Mouse (Mus musculus): Measurements from ENCODE around the gene Hdac4. TPM values are rescaled to one million over a fixed set of nuclear protein-coding genes. Genes with fewer than 3 reads are reported as not detected.

The Hdac4 gene
- polyA plus RNA-seq, 1 experiment from 2014 or later = 15.4 TPM

- ATAC-seq (ENCODE audit: insufficient number of reproducible peaks, insufficient read depth, low FRiP score, low read depth) = no peak
- no peaks in the 10 kb centered on the region for H3K27me3 ChIP-seq (ENCODE audit: control insufficient read depth, insufficient read depth, low read length)
- H3K9me3 ChIP-seq (ENCODE audit: control insufficient read depth, low read length) = peaks cover 2% of the 10 kb centered on the region; the same call in 1 of the 2 replicates
- no peak overlapping the region for H3K4me3 ChIP-seq (ENCODE audit: control insufficient read depth in 1 of 2, insufficient read depth in 1 of 2, low read depth in 1 of 2, low read length in 2 of 2)
- no peak overlapping the region for H3K27ac ChIP-seq (replicated peaks in 1 of 2; ENCODE audit: control insufficient read depth in 1 of 2, insufficient read depth in 1 of 2, low read depth in 2 of 2, low read length in 2 of 2)
- WGBS = 79% methylated on average over 1 of the region's 1 CpGs
- no peaks in the 10 kb centered on the region for H3K36me3 ChIP-seq (ENCODE audit: control insufficient read depth, insufficient read depth, low read length)
- H3K4me1 ChIP-seq (ENCODE audit: control insufficient read depth in 2 of 2, insufficient read depth in 2 of 2, low read length in 2 of 2) = peaks cover 17 to 26% of the 10 kb centered on the region in 2 experiments
- H3K9ac ChIP-seq (ENCODE audit: low read length) = no peak overlapping the region
- H3K4me2 ChIP-seq (ENCODE audit: low read length) = no peak overlapping the region
Observed at GRCm38 (mm10) chr1:92038714-92039113, 156.8 kb downstream of the Hdac4 start.

- Histone ChIP-seq H3K27ac (replicated peaks in 1 of 2; ENCODE audit: control insufficient read depth in 1 of 2, insufficient read depth in 1 of 2, low read depth in 2 of 2, low read length in 2 of 2) (no peak overlapping the region), H3K36me3 (ENCODE audit: control insufficient read depth, insufficient read depth, low read length) (no peaks in the 10 kb centered on the region), H3K4me2 (ENCODE audit: low read length) (no peak overlapping the region), H3K4me1 (ENCODE audit: control insufficient read depth in 2 of 2, insufficient read depth in 2 of 2, low read length in 2 of 2) (peaks cover 19 to 20% of the 10 kb centered on the region in 2 experiments), H3K9me3 (ENCODE audit: control insufficient read depth, low read length) (peaks cover 2% of the 10 kb centered on the region; the same call in 1 of the 2 replicates), H3K9ac (ENCODE audit: low read length) (no peak overlapping the region), H3K27me3 (ENCODE audit: control insufficient read depth, insufficient read depth, low read length) (no peaks in the 10 kb centered on the region), H3K4me3 (ENCODE audit: control insufficient read depth in 1 of 2, insufficient read depth in 1 of 2, low read depth in 1 of 2, low read length in 2 of 2) (no peak overlapping the region)
- 92% methylated on average over 7 of the region's 7 CpGs for WGBS
- ATAC-seq (ENCODE audit: insufficient number of reproducible peaks, insufficient read depth, low FRiP score, low read depth) = no peak
Observed at GRCm38 (mm10) chr1:92037039-92037438, 158.5 kb downstream of the Hdac4 start.

GRCm38 (mm10) chr1:92035770-92036169 lies 159.7 kb downstream of the Hdac4 start:
- 0 out of 2 replicates have a peak, but pooled peaks have one; percentile 10 for ATAC-seq (ENCODE audit: insufficient number of reproducible peaks, insufficient read depth, low FRiP score, low read depth)
- WGBS = 37% methylated on average over 6 of the region's 6 CpGs
- H3K36me3 ChIP-seq (ENCODE audit: control insufficient read depth, insufficient read depth, low read length) = no peaks in the 10 kb centered on the region
- H3K4me1 ChIP-seq (ENCODE audit: control insufficient read depth in 2 of 2, insufficient read depth in 2 of 2, low read length in 2 of 2) = peaks cover 19 to 20% of the 10 kb centered on the region in 2 experiments
- no peaks in the 10 kb centered on the region for H3K27me3 ChIP-seq (ENCODE audit: control insufficient read depth, insufficient read depth, low read length)
- 0 out of 2 replicates have a peak overlapping the region, but pooled peaks have one; percentile 5 for H3K4me2 ChIP-seq (ENCODE audit: low read length)
- peaks cover 2% of the 10 kb centered on the region; the same call in 1 of the 2 replicates for H3K9me3 ChIP-seq (ENCODE audit: control insufficient read depth, low read length)
- H3K4me3 ChIP-seq (ENCODE audit: control insufficient read depth in 1 of 2, insufficient read depth in 1 of 2, low read depth in 1 of 2, low read length in 2 of 2) = no peak overlapping the region
- H3K9ac ChIP-seq (ENCODE audit: low read length) = no peak overlapping the region
- peak overlapping the region; percentile 46 to 67; a peak in 3 of 4 replicates for H3K27ac ChIP-seq (replicated peaks in 1 of 2; ENCODE audit: control insufficient read depth in 1 of 2, insufficient read depth in 1 of 2, low read depth in 2 of 2, low read length in 2 of 2)

GRCm38 (mm10) chr1:92034247-92034646 lies 161.3 kb downstream of the Hdac4 start:
- Histone ChIP-seq H3K9ac (ENCODE audit: low read length) (no peak overlapping the region), H3K4me2 (ENCODE audit: low read length) (no peak overlapping the region), H3K36me3 (ENCODE audit: control insufficient read depth, insufficient read depth, low read length) (peaks cover 6% of the 10 kb centered on the region; the same call in 1 of the 2 replicates), H3K27me3 (ENCODE audit: control insufficient read depth, insufficient read depth, low read length) (no peaks in the 10 kb centered on the region), H3K4me1 (ENCODE audit: control insufficient read depth in 2 of 2, insufficient read depth in 2 of 2, low read length in 2 of 2) (peaks cover 19 to 20% of the 10 kb centered on the region in 2 experiments), H3K9me3 (ENCODE audit: control insufficient read depth, low read length) (peaks cover 2% of the 10 kb centered on the region; the same call in 1 of the 2 replicates), H3K27ac (replicated peaks in 1 of 2; ENCODE audit: control insufficient read depth in 1 of 2, insufficient read depth in 1 of 2, low read depth in 2 of 2, low read length in 2 of 2) (no peak overlapping the region), H3K4me3 (ENCODE audit: control insufficient read depth in 1 of 2, insufficient read depth in 1 of 2, low read depth in 1 of 2, low read length in 2 of 2) (no peak overlapping the region)
- 79% methylated on average over 3 of the region's 3 CpGs for WGBS
- no peak for ATAC-seq (ENCODE audit: insufficient number of reproducible peaks, insufficient read depth, low FRiP score, low read depth)

- Histone ChIP-seq H3K4me1 (ENCODE audit: control insufficient read depth in 2 of 2, insufficient read depth in 2 of 2, low read length in 2 of 2) (peaks cover 19 to 20% of the 10 kb centered on the region in 2 experiments), H3K4me2 (ENCODE audit: low read length) (no peak overlapping the region), H3K27me3 (ENCODE audit: control insufficient read depth, insufficient read depth, low read length) (no peaks in the 10 kb centered on the region), H3K9me3 (ENCODE audit: control insufficient read depth, low read length) (peaks cover 2% of the 10 kb centered on the region; the same call in 1 of the 2 replicates), H3K36me3 (ENCODE audit: control insufficient read depth, insufficient read depth, low read length) (peaks cover 12% of the 10 kb centered on the region; the same call in 1 of the 2 replicates), H3K4me3 (ENCODE audit: control insufficient read depth in 1 of 2, insufficient read depth in 1 of 2, low read depth in 1 of 2, low read length in 2 of 2) (no peak overlapping the region), H3K9ac (ENCODE audit: low read length) (no peak overlapping the region), H3K27ac (replicated peaks in 1 of 2; ENCODE audit: control insufficient read depth in 1 of 2, insufficient read depth in 1 of 2, low read depth in 2 of 2, low read length in 2 of 2) (no peak overlapping the region)
- ATAC-seq (ENCODE audit: insufficient number of reproducible peaks, insufficient read depth, low FRiP score, low read depth) = no peak; the same call in 1 of the 2 replicates
- 66% methylated on average over 7 of the region's 7 CpGs for WGBS
Observed at GRCm38 (mm10) chr1:92033463-92033862, 162.0 kb downstream of the Hdac4 start.

GRCm38 (mm10) chr1:92030541-92030940 lies 165.0 kb downstream of the Hdac4 start:
- ATAC-seq (ENCODE audit: insufficient number of reproducible peaks, insufficient read depth, low FRiP score, low read depth) = no peak
- H3K9me3 ChIP-seq (ENCODE audit: control insufficient read depth, low read length) = peaks cover 2% of the 10 kb centered on the region; the same call in 1 of the 2 replicates
- no peak overlapping the region for H3K27ac ChIP-seq (replicated peaks in 1 of 2; ENCODE audit: control insufficient read depth in 1 of 2, insufficient read depth in 1 of 2, low read depth in 2 of 2, low read length in 2 of 2)
- no peaks in the 10 kb centered on the region for H3K27me3 ChIP-seq (ENCODE audit: control insufficient read depth, insufficient read depth, low read length)
- peaks cover 6 to 8% of the 10 kb centered on the region in 2 experiments for H3K4me1 ChIP-seq (ENCODE audit: control insufficient read depth in 2 of 2, insufficient read depth in 2 of 2, low read length in 2 of 2)
- H3K4me3 ChIP-seq (ENCODE audit: control insufficient read depth in 1 of 2, insufficient read depth in 1 of 2, low read depth in 1 of 2, low read length in 2 of 2) = no peak overlapping the region
- no peak overlapping the region for H3K9ac ChIP-seq (ENCODE audit: low read length)
- peaks cover 16% of the 10 kb centered on the region; the same call in 1 of the 2 replicates for H3K36me3 ChIP-seq (ENCODE audit: control insufficient read depth, insufficient read depth, low read length)
- WGBS = 73% methylated on average over 6 of the region's 6 CpGs
- no peak overlapping the region for H3K4me2 ChIP-seq (ENCODE audit: low read length)

- no peaks in the 10 kb centered on the region for H3K27me3 ChIP-seq (ENCODE audit: control insufficient read depth, insufficient read depth, low read length)
- no peak overlapping the region for H3K27ac ChIP-seq (replicated peaks in 1 of 2; ENCODE audit: control insufficient read depth in 1 of 2, insufficient read depth in 1 of 2, low read depth in 2 of 2, low read length in 2 of 2)
- no peak overlapping the region for H3K4me3 ChIP-seq (ENCODE audit: control insufficient read depth in 1 of 2, insufficient read depth in 1 of 2, low read depth in 1 of 2, low read length in 2 of 2)
- H3K9ac ChIP-seq (ENCODE audit: low read length) = no peak overlapping the region
- H3K36me3 ChIP-seq (ENCODE audit: control insufficient read depth, insufficient read depth, low read length) = peaks cover 16% of the 10 kb centered on the region; the same call in 1 of the 2 replicates
- H3K4me2 ChIP-seq (ENCODE audit: low read length) = no peak overlapping the region
- no peaks in the 10 kb centered on the region for H3K4me1 ChIP-seq (ENCODE audit: control insufficient read depth in 2 of 2, insufficient read depth in 2 of 2, low read length in 2 of 2)
- H3K9me3 ChIP-seq (ENCODE audit: control insufficient read depth, low read length) = no peaks in the 10 kb centered on the region
- WGBS = 90% methylated on average over 2 of the region's 2 CpGs
- no peak for ATAC-seq (ENCODE audit: insufficient number of reproducible peaks, insufficient read depth, low FRiP score, low read depth)
Observed at GRCm38 (mm10) chr1:92028158-92028557, 167.3 kb downstream of the Hdac4 start.

GRCm38 (mm10) chr1:92026351-92026750 lies 169.1 kb downstream of the Hdac4 start:
- Histone ChIP-seq H3K4me2 (ENCODE audit: low read length) (no peak overlapping the region), H3K4me1 (ENCODE audit: control insufficient read depth in 2 of 2, insufficient read depth in 2 of 2, low read length in 2 of 2) (peaks cover 5 to 10% of the 10 kb centered on the region in 2 experiments; a peak in 3 of 4 replicates), H3K27ac (replicated peaks in 1 of 2; ENCODE audit: control insufficient read depth in 1 of 2, insufficient read depth in 1 of 2, low read depth in 2 of 2, low read length in 2 of 2) (no peak overlapping the region), H3K27me3 (ENCODE audit: control insufficient read depth, insufficient read depth, low read length) (no peaks in the 10 kb centered on the region), H3K4me3 (ENCODE audit: control insufficient read depth in 1 of 2, insufficient read depth in 1 of 2, low read depth in 1 of 2, low read length in 2 of 2) (no peak overlapping the region), H3K36me3 (ENCODE audit: control insufficient read depth, insufficient read depth, low read length) (peaks cover 16% of the 10 kb centered on the region; the same call in 1 of the 2 replicates), H3K9ac (ENCODE audit: low read length) (no peak overlapping the region), H3K9me3 (ENCODE audit: control insufficient read depth, low read length) (no peaks in the 10 kb centered on the region)
- no peak for ATAC-seq (ENCODE audit: insufficient number of reproducible peaks, insufficient read depth, low FRiP score, low read depth)
- WGBS = 82% methylated on average over 3 of the region's 3 CpGs
